Mouse (Mus musculus) liver, embryonic 15.5 days (tissue): ENCODE results near the gene Rbm20. TPM values are rescaled to one million over a fixed set of nuclear protein-coding genes. Genes with fewer than 3 reads are reported as not detected.
"Not testable (repeated sequence)": the region's sequence is repeated elsewhere in the genome, so short reads cannot be mapped to it uniquely, and the experiment has no call there.

Source experiments
- ATAC-seq: fragments of 200-750 bp; cut with Nextera tagmentation; 2 replicates; pipeline ENCODE4 v1.8.0; 2017; ENCODE audit warnings: moderate number of reproducible peaks, mild to moderate bottlenecking, moderate library complexity; ENCODE audit not compliant: insufficient read depth
- H3K27ac ChIP-seq: fragments of 300-500 bp; sonication (generic); replicated peaks from 2 replicates; pipeline ENCODE4 v1.5.1; 2015; ENCODE audit warnings: mild to moderate bottlenecking, inconsistent platforms
- H3K27me3 ChIP-seq: fragments of 300-500 bp; sonication (generic); 2 replicates; pipeline ENCODE4 v1.6.1; 2015; ENCODE audit warnings: mild to moderate bottlenecking, inconsistent platforms
- H3K36me3 ChIP-seq: fragments of 300-500 bp; sonication (generic); replicated peaks from 2 replicates; pipeline ENCODE4 v1.6.1; 2015; ENCODE audit warnings: moderate library complexity, mild to moderate bottlenecking, inconsistent platforms
- H3K4me1 ChIP-seq: fragments of 300-500 bp; sonication (generic); replicated peaks from 2 replicates; pipeline ENCODE4 v1.6.1; 2015; ENCODE audit warnings: inconsistent platforms
- H3K4me2 ChIP-seq: fragments of 300-500 bp; sonication (generic); 2 replicates; pipeline ENCODE4 v1.6.1; 2015; ENCODE audit warnings: moderate library complexity, mild to moderate bottlenecking, inconsistent platforms
- H3K4me3 ChIP-seq: fragments of 300-500 bp; sonication (generic); replicated peaks from 2 replicates; pipeline ENCODE4 v1.5.1; 2015; ENCODE audit warnings: mild to moderate bottlenecking, inconsistent platforms
- H3K9ac ChIP-seq: fragments of 300-500 bp; sonication (generic); 2 replicates; pipeline ENCODE4 v1.6.1; 2015; ENCODE audit warnings: moderate library complexity, mild to moderate bottlenecking, inconsistent platforms
- H3K9me3 ChIP-seq: fragments of 300-500 bp; sonication (generic); replicated peaks from 2 replicates; pipeline ENCODE4 v1.6.1; 2016; ENCODE audit warnings: inconsistent platforms
- WGBS: fragments of 180-500 bp; shearing (Covaris S2); methylation state at CpG from one replicate; pipeline ENCODE4 v1.1.7; 2015; ENCODE audit warnings: mixed read lengths; ENCODE audit not compliant: insufficient replicate concordance; 5-methylcytosine and 5-hydroxymethylcytosine counted together
- polyA plus RNA-seq: library from polyadenylated mRNA; unstranded; fragments of >200 nt; fragmentation: Nextera tagmentation; extraction: Ambion mirVana; gene quantifications from 2 replicates; pipeline ENCODE4 v1.2.1, GENCODE M21; 2015

The Rbm20 gene
- polyA plus RNA-seq, 1 experiment from 2014 or later: 0.15 TPM

DNA sequence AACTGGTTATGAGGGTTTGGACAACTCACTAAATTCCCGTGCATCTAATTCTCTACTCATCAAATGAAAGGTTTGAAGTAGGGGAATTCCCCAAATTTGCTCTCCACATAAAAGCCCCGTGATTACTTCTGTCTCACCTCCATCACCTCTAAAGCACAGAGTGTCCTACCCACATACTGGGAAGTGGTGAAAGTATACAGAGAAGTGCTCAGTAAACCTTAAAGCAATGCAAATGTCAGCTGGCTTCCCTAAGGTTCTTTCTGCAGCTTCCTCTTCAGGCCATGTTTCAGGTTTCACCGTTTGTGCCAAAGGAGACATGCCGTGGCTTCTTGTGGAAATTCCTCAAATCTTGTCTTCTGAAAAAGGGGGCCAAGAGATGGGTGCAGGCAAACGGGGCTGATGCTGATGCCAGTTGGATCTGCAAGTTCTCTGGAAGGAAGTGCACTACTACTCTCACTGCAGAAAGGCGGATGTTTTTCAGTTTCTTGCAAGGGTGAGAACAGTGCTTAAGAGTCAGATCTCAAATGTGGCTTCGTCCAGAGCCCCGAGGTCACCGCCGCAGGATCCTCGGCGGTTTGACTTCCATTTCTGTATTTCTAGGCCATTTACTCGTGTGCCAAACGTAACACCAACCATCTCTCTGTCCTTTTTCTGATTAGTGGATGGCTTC, 223.0 kb downstream of the Rbm20 start:
- no peak overlapping the region for H3K9ac ChIP-seq
- H3K9me3 ChIP-seq: no peaks in the 10 kb centered on the region
- H3K27me3 ChIP-seq: no peaks in the 10 kb centered on the region
- H3K4me1 ChIP-seq: peaks cover 57% of the 10 kb centered on the region
- H3K4me3 ChIP-seq: no peak overlapping the region
- WGBS: 67% methylated on average over 14 of the region's 14 CpGs
- no peak for ATAC-seq
- H3K27ac ChIP-seq: 0 out of 2 replicates have a peak overlapping the region, but pooled peaks have one; percentile 16
- H3K36me3 ChIP-seq: no peaks in the 10 kb centered on the region
- H3K4me2 ChIP-seq: no peak overlapping the region

DNA sequence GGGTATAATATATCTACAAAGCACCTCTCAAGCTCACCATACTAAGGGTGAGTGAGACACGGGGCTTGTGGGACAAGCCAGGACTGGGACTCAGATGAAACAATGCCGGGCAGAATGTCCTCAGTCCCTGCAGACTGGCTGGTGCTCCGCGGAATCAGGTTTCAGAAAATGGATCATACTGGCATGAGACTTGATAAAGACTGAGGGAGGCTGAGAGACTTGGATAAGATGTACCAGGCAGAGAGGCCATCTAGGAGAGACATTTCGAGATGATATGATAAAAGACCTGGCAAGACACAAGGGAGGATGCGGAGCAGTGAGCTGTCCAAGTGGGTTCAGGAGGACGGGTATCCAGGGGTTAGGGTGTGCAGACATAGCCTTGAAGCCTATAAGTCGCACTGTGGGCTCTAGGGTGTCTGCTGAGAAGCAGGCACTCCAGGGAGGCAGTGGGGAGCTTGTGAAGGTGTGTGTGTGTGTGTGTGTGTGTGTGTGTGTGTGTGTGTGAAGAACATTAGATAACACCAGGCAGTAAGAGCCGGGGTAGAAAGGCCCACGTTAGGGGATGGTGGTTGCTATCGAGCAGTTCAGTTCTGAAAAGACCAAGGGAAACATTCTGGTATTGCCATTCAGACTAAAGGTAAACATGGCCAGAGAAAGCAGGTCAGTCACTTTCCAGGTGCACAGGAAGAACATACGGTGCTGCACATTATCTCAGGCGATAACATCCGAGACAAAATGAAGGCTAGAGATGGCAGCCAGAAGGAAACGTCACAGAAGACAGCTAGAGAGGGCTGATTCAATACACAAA, 225.0 kb downstream of the Rbm20 start:
- H3K4me3 ChIP-seq: peak overlapping the region; percentile 94
- ATAC-seq: peak; percentile 20
- no peaks in the 10 kb centered on the region for H3K9me3 ChIP-seq
- peak overlapping the region; percentile 89 for H3K9ac ChIP-seq
- H3K27me3 ChIP-seq: no peaks in the 10 kb centered on the region
- H3K27ac ChIP-seq: peak overlapping the region; percentile 92
- no peaks in the 10 kb centered on the region for H3K36me3 ChIP-seq
- peaks cover 60% of the 10 kb centered on the region for H3K4me1 ChIP-seq
- 17% methylated on average over 15 of the region's 15 CpGs for WGBS
- peak overlapping the region; percentile 93 for H3K4me2 ChIP-seq

DNA sequence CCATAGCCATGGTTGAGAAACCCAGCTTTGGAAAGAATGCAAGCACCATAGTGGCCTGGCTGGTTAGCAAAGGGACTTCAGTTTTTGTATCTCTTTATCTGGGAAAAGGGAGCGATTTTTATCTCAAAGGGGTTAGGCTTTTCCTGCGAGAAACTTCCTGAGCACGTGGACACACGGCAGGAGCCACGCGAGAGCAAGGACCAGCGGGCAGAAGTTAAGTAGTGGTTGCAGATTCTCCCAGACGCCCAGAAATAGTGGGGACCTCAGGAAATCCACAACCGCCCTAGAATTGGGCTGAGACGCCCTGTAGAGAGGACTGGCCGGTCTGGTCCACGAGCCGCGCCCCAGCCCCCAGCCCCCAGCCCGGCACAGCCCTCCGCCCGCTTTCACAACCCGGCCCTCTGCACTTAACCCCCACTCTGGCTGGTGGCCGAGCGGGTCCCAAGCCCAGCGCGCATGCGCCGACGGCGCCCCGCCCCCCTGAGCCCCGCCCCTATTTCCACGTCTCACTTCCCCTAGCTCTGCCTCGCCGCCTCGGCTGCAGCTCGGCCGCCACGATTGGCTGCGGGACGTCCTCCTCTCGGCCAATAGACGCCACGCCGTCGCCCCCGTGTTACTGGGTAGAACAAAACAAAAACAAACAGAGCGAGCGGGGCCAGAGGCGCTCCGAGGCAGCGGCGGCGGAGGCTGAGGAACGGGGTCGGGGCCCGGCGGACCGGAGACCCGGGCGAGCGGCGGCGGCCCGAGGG, 225.8 kb downstream of the Rbm20 start:
- Histone ChIP-seq H3K27me3 (no peaks in the 10 kb centered on the region), H3K4me3 (peak overlapping the region; percentile 94), H3K9ac (peak overlapping the region; percentile 89), H3K27ac (peak overlapping the region; percentile 92), H3K36me3 (no peaks in the 10 kb centered on the region), H3K4me1 (peaks cover 60% of the 10 kb centered on the region), H3K4me2 (peak overlapping the region; percentile 93), H3K9me3 (no peaks in the 10 kb centered on the region)
- WGBS: under 1% methylated on average over 60 of the region's 61 CpGs
- ATAC-seq: peak; percentile 96

DNA sequence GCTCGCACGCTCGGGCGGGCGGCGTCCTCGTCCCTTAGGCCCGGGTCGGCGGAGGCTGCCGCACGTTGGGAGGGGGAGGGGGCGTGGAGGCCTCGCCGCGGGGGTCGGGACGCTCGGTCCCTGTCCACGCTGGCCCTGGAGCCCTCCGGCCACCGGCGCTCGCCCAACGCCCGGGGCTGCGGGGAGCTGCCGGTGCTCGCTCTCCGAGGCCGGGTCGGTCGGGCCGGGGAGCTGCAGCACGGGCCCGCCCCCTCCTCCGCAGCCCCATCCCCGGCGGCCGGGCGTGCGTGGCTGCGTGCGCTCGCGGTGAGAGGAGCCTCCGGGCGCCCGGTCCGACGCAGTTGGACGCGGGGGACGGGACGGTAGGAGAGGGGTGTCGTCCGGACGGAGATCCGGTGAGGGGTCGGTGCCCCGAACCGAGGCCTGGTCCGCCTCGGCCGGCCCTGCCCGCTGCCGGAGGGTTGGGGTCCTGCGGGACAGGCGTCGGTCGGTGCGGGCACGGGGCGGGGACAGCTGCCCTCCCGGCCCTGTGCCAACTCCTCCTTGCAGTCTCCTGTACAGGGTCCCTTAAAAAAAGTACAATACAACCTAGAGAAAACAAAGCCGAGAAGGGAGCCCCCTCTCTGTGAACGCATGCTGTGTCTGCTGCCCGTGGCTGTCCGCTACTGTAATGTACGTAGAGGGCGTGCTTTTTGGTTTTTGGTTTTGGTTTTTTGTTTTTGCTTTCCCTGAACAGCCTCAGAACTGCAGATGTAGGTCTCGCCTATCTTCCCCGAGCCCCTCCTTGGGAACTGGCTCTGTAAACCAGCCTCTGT, 226.6 kb downstream of the Rbm20 start:
- Histone ChIP-seq H3K27me3 (no peaks in the 10 kb centered on the region), H3K27ac (peak overlapping the region; percentile 91), H3K36me3 (no peaks in the 10 kb centered on the region; the same call in 1 of the 2 replicates), H3K4me2 (peak overlapping the region; percentile 93), H3K4me3 (peak overlapping the region; percentile 94), H3K9ac (peak overlapping the region; percentile 89), H3K9me3 (no peaks in the 10 kb centered on the region), H3K4me1 (peaks cover 53% of the 10 kb centered on the region)
- under 1% methylated on average over 82 of the region's 83 CpGs for WGBS
- peak; percentile 67 for ATAC-seq

DNA sequence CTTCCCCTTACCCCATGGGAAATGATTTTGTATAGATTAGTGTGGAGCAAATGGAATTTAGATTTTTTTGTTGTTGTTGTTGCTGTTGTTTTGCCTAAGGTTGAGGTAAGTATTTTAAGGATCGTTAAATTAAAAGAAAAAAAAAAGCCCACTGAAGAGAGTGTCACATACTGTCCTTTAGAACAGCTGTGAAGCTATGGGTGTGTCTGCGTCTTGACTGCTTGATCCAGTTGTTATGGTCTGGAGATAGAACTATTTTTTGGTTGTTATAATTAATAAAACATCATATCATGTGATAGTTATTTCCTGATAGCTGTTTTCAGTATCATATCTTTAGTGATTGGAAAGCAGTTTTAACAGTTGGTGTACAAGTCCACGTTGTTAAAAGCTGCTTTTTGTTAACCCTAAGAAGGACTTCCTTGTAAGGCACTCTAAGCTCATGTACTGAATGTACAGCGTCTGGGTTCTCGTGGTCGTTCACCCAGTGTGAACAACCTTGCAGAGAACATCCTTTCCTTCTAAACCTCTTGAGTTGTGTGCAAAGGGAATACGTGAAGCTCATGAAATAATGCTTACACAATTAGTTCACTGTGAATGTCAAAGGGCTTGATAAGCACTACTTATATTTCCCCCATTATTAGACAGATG, 227.9 kb downstream of the Rbm20 start:
- 29% methylated on average over 7 of the region's 7 CpGs for WGBS
- Histone ChIP-seq H3K27ac (peak overlapping the region; percentile 91), H3K4me3 (peak overlapping the region; percentile 94), H3K36me3 (peaks cover 8% of the 10 kb centered on the region; the same call in 1 of the 2 replicates), H3K27me3 (no peaks in the 10 kb centered on the region), H3K9me3 (no peaks in the 10 kb centered on the region), H3K4me2 (peak overlapping the region; percentile 93), H3K4me1 (peaks cover 50% of the 10 kb centered on the region), H3K9ac (no peak overlapping the region; the same call in 1 of the 2 replicates)
- ATAC-seq: no peak

DNA sequence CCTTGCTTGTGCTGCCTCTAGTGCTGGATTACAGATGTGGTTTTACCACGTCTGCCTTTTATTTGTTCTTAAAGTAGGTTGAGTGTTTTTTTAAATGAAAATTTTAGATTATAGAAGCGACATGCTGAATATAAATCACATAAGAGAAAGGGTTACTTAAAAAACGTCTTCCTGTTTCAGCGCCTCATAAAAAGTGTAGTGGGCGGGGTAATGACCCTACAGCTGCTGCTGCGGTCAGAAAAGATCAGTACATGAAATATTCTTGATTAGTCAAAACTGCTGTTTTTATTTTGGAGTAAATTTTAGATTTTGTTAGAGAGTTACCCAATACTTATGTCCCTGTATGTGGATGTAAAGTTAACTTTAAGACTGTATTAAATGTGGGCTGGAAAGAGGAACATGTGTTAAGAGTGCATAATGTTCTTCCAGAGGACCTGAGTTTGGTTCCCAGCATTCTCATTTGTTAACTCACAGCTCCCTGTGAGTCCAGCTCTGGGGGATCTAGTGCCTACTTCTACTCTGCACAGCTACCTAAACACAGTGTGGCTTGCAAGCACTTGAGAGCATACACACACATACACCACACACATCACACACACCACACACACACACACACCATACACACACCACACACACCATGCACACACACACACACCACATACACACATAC, 229.1 kb downstream of the Rbm20 start:
- Histone ChIP-seq H3K36me3 (peaks cover 8% of the 10 kb centered on the region; the same call in 1 of the 2 replicates), H3K4me2 (peak overlapping the region; percentile 93), H3K27ac (0 out of 2 replicates have a peak overlapping the region, but pooled peaks have one; percentile 91), H3K27me3 (no peaks in the 10 kb centered on the region), H3K4me3 (peak overlapping the region; percentile 31), H3K9ac (no peak overlapping the region; the same call in 1 of the 2 replicates), H3K9me3 (no peaks in the 10 kb centered on the region), H3K4me1 (peaks cover 42% of the 10 kb centered on the region)
- 36% methylated on average over 6 of the region's 6 CpGs for WGBS
- ATAC-seq: no peak

DNA sequence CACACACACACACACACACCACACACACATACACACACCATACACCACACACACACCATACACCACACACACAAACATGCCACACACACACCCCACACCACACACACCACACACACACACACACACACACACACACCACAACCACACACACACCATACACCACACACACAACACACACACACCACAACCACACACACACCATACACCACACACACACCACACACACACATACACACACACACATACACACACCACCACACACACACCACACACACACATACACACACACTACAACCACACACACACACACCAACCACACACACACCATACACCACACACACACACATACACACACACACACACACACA, 229.6 kb downstream of the Rbm20 start:
- H3K27ac ChIP-seq, H3K27me3 ChIP-seq, ATAC-seq, H3K9me3 ChIP-seq, H3K9ac ChIP-seq, H3K4me2 ChIP-seq, H3K36me3 ChIP-seq, H3K4me3 ChIP-seq: not testable (repeated sequence)
- peaks cover 36% of the 10 kb centered on the region for H3K4me1 ChIP-seq

DNA sequence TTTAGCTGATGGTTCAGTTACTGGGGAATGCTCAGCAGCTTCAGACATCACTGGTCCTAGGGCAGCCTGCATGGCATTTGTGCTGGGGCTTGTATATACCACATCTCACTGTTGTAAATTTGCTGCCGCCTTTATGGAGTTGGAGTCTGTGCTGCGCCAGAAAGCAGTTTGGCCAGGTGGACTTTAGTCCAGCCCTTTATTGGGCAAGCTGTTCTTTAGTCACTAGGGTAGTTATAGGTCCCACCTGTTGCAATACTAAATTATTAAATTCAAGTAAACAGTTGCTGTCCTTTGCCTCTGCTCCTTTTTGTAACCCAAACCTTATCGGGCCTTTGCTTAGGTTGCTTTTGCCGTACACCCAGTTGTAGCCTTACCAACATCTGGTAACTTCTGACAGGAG, 237.8 kb downstream of the Rbm20 start:
- H3K4me3 ChIP-seq: no peak overlapping the region
- H3K4me2 ChIP-seq: no peak overlapping the region
- peaks cover 59% of the 10 kb centered on the region for H3K36me3 ChIP-seq
- H3K9ac ChIP-seq: no peak overlapping the region
- no peaks in the 10 kb centered on the region for H3K9me3 ChIP-seq
- no peak overlapping the region for H3K27ac ChIP-seq
- peaks cover 4% of the 10 kb centered on the region; the same call in 1 of the 2 replicates for H3K4me1 ChIP-seq
- ATAC-seq: peak; percentile 40; the same call in 1 of the 2 replicates
- WGBS: 84% methylated on average over 4 of the region's 4 CpGs
- H3K27me3 ChIP-seq: no peaks in the 10 kb centered on the region
